7 mouse cellular contexts compared by ENCODE assay signal in the genomic region with DNA sequence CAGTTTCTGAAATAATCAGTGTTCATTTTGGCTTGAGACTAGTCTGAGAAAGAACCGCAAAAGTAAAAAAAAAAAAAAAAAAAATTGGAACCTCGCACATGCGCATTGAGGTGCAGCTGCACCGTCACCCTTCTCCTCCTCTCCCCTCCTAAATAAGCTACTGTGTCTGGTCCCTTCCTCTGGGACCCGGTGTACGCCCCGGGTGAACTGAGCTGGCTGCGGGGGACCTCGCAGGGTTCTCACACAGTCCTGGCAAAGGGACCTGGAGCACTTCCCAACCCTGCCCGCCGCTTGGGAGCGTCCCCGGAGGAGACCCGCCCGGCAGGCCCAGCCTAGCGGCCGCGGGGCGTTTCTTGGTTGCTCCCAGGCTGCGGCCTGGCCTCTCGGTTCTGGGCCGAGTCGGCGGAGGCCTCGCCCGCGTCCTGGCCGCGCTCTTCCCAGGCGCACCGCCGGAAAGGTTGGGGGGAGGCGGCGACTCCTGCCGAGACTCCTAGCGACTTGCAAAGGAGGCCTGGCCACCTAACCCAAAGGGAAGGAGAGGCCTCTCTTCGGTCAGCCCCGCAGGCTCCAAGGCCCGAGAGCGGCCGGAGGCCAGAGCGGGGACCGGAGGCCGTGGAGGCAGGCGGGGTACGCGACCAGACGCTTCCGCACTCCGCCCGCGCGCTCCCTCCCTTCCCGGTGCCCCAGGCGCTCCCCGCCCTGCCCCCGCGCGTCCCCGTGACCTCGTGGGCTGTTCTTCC. TPM values are rescaled to one million over a fixed set of nuclear protein-coding genes. Genes with fewer than 3 reads are reported as not detected.
DNase-seq lines count a peak whose midpoint lies in the region; ATAC-seq lines count a peak whose summit lies in the region.

TSS of gene Spag6 (plus strand) at position 162 of the 740 bp plus-strand sequence.

- peak within 1 kb of the TSS; percentile 58 for H3K4me3 ChIP-seq in intestine, embryonic 14.5 days (ENCODE audit: low read depth, low read length)
- peak within 1 kb of the TSS; percentile 56 for H3K4me3 ChIP-seq in limb, embryonic 11.5 days (ENCODE audit: low read depth, low read length)
- peak within 1 kb of the TSS; percentile 59 for H3K4me3 ChIP-seq in midbrain, embryonic 11.5 days (ENCODE audit: low read depth, low read length)

- H3K27ac ChIP-seq in intestine, embryonic 14.5 days (ENCODE audit: low read depth): peak within 1 kb of the TSS; percentile 12; the same call in 1 of the 2 replicates
- H3K27ac ChIP-seq in limb, embryonic 11.5 days (replicated peaks; ENCODE audit: low read depth, low read length): peak within 1 kb of the TSS; percentile 48; the same call in 1 of the 2 replicates
- peak within 1 kb of the TSS; percentile 75 for H3K27ac ChIP-seq in midbrain, embryonic 11.5 days (ENCODE audit: low read depth, low read length)

- peak; percentile 88 for DNase-seq in adipocyte (ENCODE audit: low spot score)
- DNase-seq in cerebellum, postnatal 36 days: peak; percentile 78 to 81
- DNase-seq in gastrocnemius, postnatal 36 days: peak; percentile 61 to 85
- peak; percentile 93 for DNase-seq in intestine, embryonic 14.5 days (ENCODE audit: low spot score)
- DNase-seq in limb, embryonic 11.5 days (ENCODE audit: low spot score): peak; percentile 84
- DNase-seq in midbrain, embryonic 11.5 days (ENCODE audit: low spot score, missing footprints): peak; percentile 98
- peak; percentile 19 for DNase-seq in spleen, adult 12 weeks (ENCODE audit: low spot score)

- WGBS in intestine, embryonic 14.5 days: under 1% methylated on average over 58 of the region's 61 CpGs
- under 1% methylated on average over 44 of the region's 61 CpGs for WGBS in limb, embryonic 11.5 days
- under 1% methylated on average over 48 of the region's 61 CpGs for WGBS in midbrain, embryonic 11.5 days

- peak; percentile 78 for ATAC-seq in intestine, embryonic 14.5 days (replicated peaks; ENCODE audit: low FRiP score, low TSS enrichment, low read depth)
- peak; percentile 64 for ATAC-seq in limb, embryonic 11.5 days (ENCODE audit: insufficient number of reproducible peaks, low FRiP score, low TSS enrichment, low read depth)
- ATAC-seq in midbrain, embryonic 11.5 days (ENCODE audit: low FRiP score): peak; percentile 75

- H3K4me2 ChIP-seq in intestine, embryonic 14.5 days (ENCODE audit: low read length): peak within 1 kb of the TSS; percentile 89
- peak within 1 kb of the TSS; percentile 96 for H3K4me2 ChIP-seq in limb, embryonic 11.5 days (ENCODE audit: low read depth, severe bottlenecking)
- peak within 1 kb of the TSS; percentile 94 for H3K4me2 ChIP-seq in midbrain, embryonic 11.5 days

- H3K27me3 ChIP-seq in intestine, embryonic 14.5 days (replicated peaks; ENCODE audit: control insufficient read depth, insufficient read depth, low read length): peaks cover 91% of the 10 kb centered on the region
- peaks cover 58% of the 10 kb centered on the region for H3K27me3 ChIP-seq in limb, embryonic 11.5 days (ENCODE audit: control insufficient read depth, insufficient read depth, low read length)
- peaks cover 67% of the 10 kb centered on the region for H3K27me3 ChIP-seq in midbrain, embryonic 11.5 days (ENCODE audit: control insufficient read depth, insufficient read depth, low read length)

- H3K9ac ChIP-seq in intestine, embryonic 14.5 days (ENCODE audit: low read length): peak within 1 kb of the TSS; percentile 81
- H3K9ac ChIP-seq in limb, embryonic 11.5 days (ENCODE audit: low read length): peak within 1 kb of the TSS; percentile 74
- H3K9ac ChIP-seq in midbrain, embryonic 11.5 days (ENCODE audit: low read length): peak within 1 kb of the TSS; percentile 84

- H3K9me3 ChIP-seq in intestine, embryonic 14.5 days (ENCODE audit: control insufficient read depth, low read length): no peaks in the 10 kb centered on the region
- H3K9me3 ChIP-seq in limb, embryonic 11.5 days (ENCODE audit: control insufficient read depth, low read length): no peaks in the 10 kb centered on the region
- no peaks in the 10 kb centered on the region for H3K9me3 ChIP-seq in midbrain, embryonic 11.5 days (ENCODE audit: control insufficient read depth, low read length)

- intact Hi-C loops in gastrocnemius, postnatal 36 days (cut with DNase I): loop anchor here (2.0 to 10.0 kb wide), 2 partner anchors 17 to 299 kb away; partner anchors contain the start of genes Bmi1 and Dnajc1

- peaks cover 14% of the 10 kb centered on the region for H3K4me1 ChIP-seq in intestine, embryonic 14.5 days (replicated peaks; ENCODE audit: control insufficient read depth, insufficient read depth, low read length)
- H3K4me1 ChIP-seq in limb, embryonic 11.5 days (ENCODE audit: control insufficient read depth, insufficient read depth, low read length): peaks cover 15% of the 10 kb centered on the region
- peaks cover 16% of the 10 kb centered on the region for H3K4me1 ChIP-seq in midbrain, embryonic 11.5 days (ENCODE audit: control insufficient read depth, insufficient read depth, low read length)

- no peaks in the 10 kb centered on the region for H3K36me3 ChIP-seq in intestine, embryonic 14.5 days (ENCODE audit: control insufficient read depth, insufficient read depth, low read length)
- no peaks in the 10 kb centered on the region for H3K36me3 ChIP-seq in limb, embryonic 11.5 days (ENCODE audit: control insufficient read depth, insufficient read depth, low read length)
- no peaks in the 10 kb centered on the region for H3K36me3 ChIP-seq in midbrain, embryonic 11.5 days (ENCODE audit: control insufficient read depth, insufficient read depth, low read length)

RNA-seq across cellular contexts. Expression of gene Spag6, which starts in this region (rescaled TPM):
- under 1 TPM; 0.77 to 0.84 TPM for total RNA-seq in gastrocnemius, postnatal 36 days (2021)
- polyA plus RNA-seq in intestine, embryonic 14.5 days (2014; fragmentation: Nextera tagmentation; extraction: Ambion mirVana): not detected in 2 replicates
- 0.10 TPM in 1 of 2 replicates, not detected in the other for polyA plus RNA-seq in limb, embryonic 11.5 days (2014; fragmentation: Nextera tagmentation; extraction: Ambion mirVana)
- polyA plus RNA-seq in midbrain, embryonic 11.5 days (2014; fragmentation: Nextera tagmentation; extraction: Ambion mirVana): 0.25 and 0.48 TPM in 2 replicates

Comparison
In these comparisons a context has a peak if more than half of its experiments do, and no peak if none do; other contexts are left out.
1. Peak in every context shown above with its lines: DNase-seq, ATAC-seq, H3K4me3 ChIP-seq and H3K27ac ChIP-seq.
2. Peak in DNase-seq in gastrocnemius, postnatal 36 days; RNA of the gene not detected or under 1 TPM.
3. Peak in DNase-seq, ATAC-seq, H3K4me3 ChIP-seq, H3K27ac ChIP-seq, H3K9ac ChIP-seq and H3K4me2 ChIP-seq in intestine, embryonic 14.5 days; RNA of the gene not detected or under 1 TPM.
4. Peak in DNase-seq, ATAC-seq, H3K4me3 ChIP-seq, H3K27ac ChIP-seq, H3K9ac ChIP-seq and H3K4me2 ChIP-seq in limb, embryonic 11.5 days; RNA of the gene not detected or under 1 TPM.
5. Peak in DNase-seq, ATAC-seq, H3K4me3 ChIP-seq, H3K27ac ChIP-seq, H3K9ac ChIP-seq and H3K4me2 ChIP-seq in midbrain, embryonic 11.5 days; RNA of the gene not detected or under 1 TPM.
6. DNase-seq: peak in every context shown above with its lines; median percentile 98 in midbrain, embryonic 11.5 days; 93 in intestine, embryonic 14.5 days; 88 in adipocyte; 84 in limb, embryonic 11.5 days; 80 in cerebellum, postnatal 36 days; 73 in gastrocnemius, postnatal 36 days; 19 in spleen, adult 12 weeks.
7. H3K27ac ChIP-seq: peak in every context shown above with its lines; median percentile 75 in midbrain, embryonic 11.5 days; 48 in limb, embryonic 11.5 days; 12 in intestine, embryonic 14.5 days.